Mouse (Mus musculus) left cerebral cortex, adult 8-10 months (tissue): Measurements from ENCODE around the gene Aspdh. TPM values are rescaled to one million over a fixed set of nuclear protein-coding genes. Genes with fewer than 3 reads are reported as not detected.
A peak's percentile ranks its signal among the peaks of the same experiment; 100 is the strongest.

Experiments
- DNase-seq, 2 experiments: peaks; one replicate each; pipeline ENCODE4 v3.0.0; 2022; ENCODE audit warnings: low spot score in 2 of 2
- total RNA-seq, 4 experiments: library from RNA; stranded (reverse); gene quantifications; 2 replicates each; pipeline ENCODE4 v1.2.4; 2022

The Aspdh gene
- total RNA-seq, 4 experiments from 2014 or later, result 5.2 to 9.7 (median 6.4) TPM

GRCm38 (mm10) chr7:44471880-44472557 is 6.8 kb downstream of the Aspdh start:
- peak in 1 of 2 experiments; percentile 42 for DNase-seq

GRCm38 (mm10) chr7:44472558-44472885 is 7.3 kb downstream of the Aspdh start:
- no peak for DNase-seq

GRCm38 (mm10) chr7:44472961-44473646 is 7.9 kb downstream of the Aspdh start:
- peak in 1 of 2 experiments; percentile 14 for DNase-seq

GRCm38 (mm10) chr7:44474419-44474818 is 9.2 kb downstream of the Aspdh start:
- DNase-seq, result peak in 1 of 2 experiments; percentile 92

GRCm38 (mm10) chr7:44475046-44475614 is 9.9 kb downstream of the Aspdh start:
- DNase-seq, result peak in 1 of 2 experiments; percentile 16

GRCm38 (mm10) chr7:44482836-44483435 is 17.7 kb downstream of the Aspdh start:
- DNase-seq, result no peak

- peak in 1 of 2 experiments; percentile 4 for DNase-seq
Measured at GRCm38 (mm10) chr7:44484109-44484508, 18.9 kb downstream of the Aspdh start.

- peak; percentile 61 to 82 for DNase-seq
Measured at GRCm38 (mm10) chr7:44484841-44485571, 19.8 kb downstream of the Aspdh start.

- DNase-seq, result peak in 1 of 2 experiments; percentile 4
Measured at GRCm38 (mm10) chr7:44485572-44486195, 20.5 kb downstream of the Aspdh start.

GRCm38 (mm10) chr7:44486927-44487575 is 21.9 kb downstream of the Aspdh start:
- DNase-seq, result no peak

- DNase-seq, result no peak
Measured at GRCm38 (mm10) chr7:44487936-44488335, 22.7 kb downstream of the Aspdh start.

GRCm38 (mm10) chr7:44488545-44488944 is 23.4 kb downstream of the Aspdh start:
- no peak for DNase-seq

- DNase-seq, result no peak
Measured at GRCm38 (mm10) chr7:44490281-44490680, 25.1 kb downstream of the Aspdh start.

- DNase-seq, result no peak
Measured at GRCm38 (mm10) chr7:44491391-44491790, 26.2 kb downstream of the Aspdh start.

GRCm38 (mm10) chr7:44492166-44492826 is 27.1 kb downstream of the Aspdh start:
- no peak for DNase-seq

GRCm38 (mm10) chr7:44494681-44495080 is 29.5 kb downstream of the Aspdh start:
- no peak for DNase-seq

- no peak for DNase-seq
Measured at GRCm38 (mm10) chr7:44495086-44495485, 29.9 kb downstream of the Aspdh start.

GRCm38 (mm10) chr7:44495992-44496770 is 31.0 kb downstream of the Aspdh start, which contains the start of the genes Emc10 and Fam71e1:
Gene Emc10 (minus strand): TSS chr7:44496529.
Gene Fam71e1 (plus strand): TSS chr7:44496581.
- peak; percentile 97 to 99 for DNase-seq

- no peak for DNase-seq
Measured at GRCm38 (mm10) chr7:44496771-44497109, 31.5 kb downstream of the Aspdh start.
